Mouse (Mus musculus) cerebellum, adult 18-20 months (tissue): ENCODE measurements around the gene Fkbp3.
"Not testable (repeated sequence)": the region's sequence is repeated elsewhere in the genome, so short reads cannot be mapped to it uniquely, and the experiment has no call there.

Experiments used
- DNase-seq, 2 experiments: peaks; one replicate each; pipeline ENCODE4 v3.0.0; 2021

Fkbp3 gene

DNA sequence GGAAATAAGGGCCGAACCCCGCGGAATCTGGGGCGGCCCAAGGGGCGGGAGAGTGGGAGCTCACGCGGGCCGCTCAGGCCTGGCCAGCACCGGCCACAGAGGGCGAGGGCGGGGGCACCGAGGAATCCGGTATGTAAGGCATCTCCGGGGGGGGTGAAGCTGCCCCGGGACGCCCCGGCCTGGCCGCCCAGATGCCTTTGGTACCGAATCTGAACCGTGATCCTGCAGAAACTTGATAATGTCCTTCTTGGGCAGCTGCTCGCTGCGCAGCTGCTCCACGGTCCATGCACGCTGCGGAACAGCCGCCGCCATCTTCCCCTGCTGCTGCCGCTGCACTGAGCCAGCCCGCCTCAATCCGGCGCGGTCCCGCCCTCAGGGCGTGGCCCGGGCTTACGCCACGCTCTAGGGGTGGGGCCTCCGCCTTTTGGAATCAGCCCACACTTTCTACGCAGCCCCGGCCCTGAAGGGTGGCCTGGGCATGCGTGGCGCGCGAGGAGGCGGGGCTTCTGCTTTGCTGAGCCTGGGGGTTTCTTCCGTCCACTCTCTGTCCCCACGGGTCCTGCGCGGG, at the start of gene Fkbp3:
Gene Fkbp3, minus strand, starts transcription at position 397 of the 568 bp plus-strand sequence.
- DNase-seq = peak; percentile 98 to 99

DNA sequence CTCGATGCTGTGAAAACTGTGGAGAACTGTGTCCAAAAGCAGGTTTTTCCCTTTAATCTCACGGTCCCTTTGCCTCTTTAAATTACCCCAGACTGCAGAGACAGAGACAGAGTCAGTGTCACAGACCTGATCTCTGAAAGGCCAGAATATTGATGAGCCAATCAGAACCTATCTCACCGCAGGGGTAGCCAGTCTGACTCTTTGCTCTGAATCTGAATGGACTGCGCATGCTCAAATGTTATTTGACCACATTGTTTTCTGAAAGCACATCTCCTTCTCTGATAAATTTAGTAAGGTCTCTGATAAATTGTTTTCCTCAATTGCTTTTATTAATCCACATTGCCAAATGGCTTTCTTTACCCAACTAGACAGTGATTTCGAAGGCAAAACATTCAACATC, 45.6 kb upstream of the Fkbp3 start:
- DNase-seq = no peak

DNA sequence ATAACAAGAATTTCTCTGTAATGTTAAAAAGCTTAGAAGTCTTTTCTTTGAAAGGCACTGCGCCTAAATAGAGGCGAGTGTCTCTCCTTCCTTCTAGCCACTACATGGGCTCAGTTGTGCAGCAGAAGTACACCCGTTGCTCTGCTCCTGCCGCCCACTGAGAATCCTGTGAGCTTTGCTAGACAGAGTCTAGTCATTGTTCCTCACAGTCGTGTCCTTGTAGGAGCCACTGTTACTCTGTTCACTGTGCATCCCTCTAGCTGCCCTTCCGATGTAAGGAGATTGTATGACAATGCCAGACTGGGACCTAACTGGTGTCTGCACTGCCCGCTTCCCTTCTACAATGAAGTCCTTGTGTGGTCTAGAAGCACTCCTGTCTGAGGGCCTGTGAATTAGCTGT, 45.2 kb upstream of the Fkbp3 start:
- no peak for DNase-seq

DNA sequence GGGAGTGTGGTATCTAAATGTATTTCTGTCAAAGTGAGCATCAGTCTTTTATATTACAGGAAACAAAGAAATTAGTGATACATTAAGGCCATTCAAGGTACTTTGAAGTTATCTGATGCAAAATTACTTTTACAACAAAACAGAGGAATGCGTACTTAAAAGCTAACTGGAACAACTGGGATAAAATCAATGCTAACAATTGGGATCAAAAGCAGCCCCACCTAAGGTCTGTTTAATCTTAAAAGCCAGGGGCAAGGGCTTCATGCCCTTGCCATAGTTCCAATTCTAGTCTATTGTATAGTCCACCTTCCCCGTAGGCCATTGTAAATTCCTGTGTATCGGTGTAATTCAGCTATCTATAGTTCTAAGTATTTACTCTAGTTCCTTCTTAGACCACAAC, 41.2 kb upstream of the Fkbp3 start:
- not testable (repeated sequence) for DNase-seq

DNA sequence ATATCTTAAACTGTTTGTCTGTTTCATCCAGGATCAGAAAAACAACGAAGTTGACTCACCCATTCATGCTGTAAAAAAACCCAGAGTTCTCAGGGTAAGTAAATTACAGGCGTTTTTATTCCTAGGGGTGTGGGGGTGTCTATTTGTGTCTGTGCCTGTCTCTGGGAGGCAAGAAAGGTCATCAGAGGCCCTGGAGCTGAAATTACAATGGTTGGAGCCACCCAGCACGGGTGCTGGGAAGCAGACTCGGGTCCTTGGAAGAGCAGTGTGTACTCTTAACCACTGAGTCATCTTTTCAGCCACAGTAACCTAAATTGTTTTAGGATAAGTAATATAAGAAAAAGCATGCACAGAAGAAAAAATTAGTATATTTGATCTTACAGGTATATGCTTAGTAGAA, 40.1 kb upstream of the Fkbp3 start:
- no peak for DNase-seq

DNA sequence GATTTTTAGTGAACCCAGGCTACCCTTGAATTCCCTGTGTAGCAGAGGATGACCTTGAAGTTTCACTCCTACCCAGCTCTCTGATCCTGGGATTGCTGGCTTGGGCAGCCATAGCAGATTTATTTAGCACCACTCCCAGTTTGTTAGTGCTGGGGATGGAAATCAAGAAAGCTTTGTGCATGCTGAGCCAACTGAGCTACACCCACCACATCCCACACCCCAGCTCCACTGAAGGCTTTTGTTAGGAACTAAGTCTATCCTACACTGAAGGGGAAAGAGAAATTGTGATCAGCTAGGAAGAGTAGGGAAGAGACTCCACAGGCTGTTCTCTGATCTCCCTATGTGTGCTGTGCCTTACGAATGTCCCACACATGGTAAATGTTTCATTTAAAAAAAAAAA, 39.0 kb upstream of the Fkbp3 start:
- no peak for DNase-seq

DNA sequence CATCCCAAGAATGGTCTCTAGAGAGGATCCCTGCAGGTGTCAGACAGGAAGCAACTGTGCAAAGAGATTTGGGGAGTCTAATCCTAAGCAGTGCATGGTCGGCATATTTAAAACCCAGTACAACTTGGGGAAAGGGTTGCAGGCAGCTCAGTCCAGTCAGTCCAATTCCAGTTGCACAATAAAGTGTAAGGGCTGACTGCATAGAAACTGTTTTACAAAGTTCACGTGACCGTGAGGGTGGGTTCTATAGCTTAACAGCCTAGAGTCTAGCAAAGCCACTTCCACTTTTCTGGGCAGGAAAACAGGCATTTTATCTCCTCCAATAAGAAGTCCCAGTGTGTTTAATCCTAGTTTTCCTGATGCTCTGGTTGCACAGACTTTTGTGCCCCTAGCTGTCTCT, 37.7 kb upstream of the Fkbp3 start:
- DNase-seq = no peak

DNA sequence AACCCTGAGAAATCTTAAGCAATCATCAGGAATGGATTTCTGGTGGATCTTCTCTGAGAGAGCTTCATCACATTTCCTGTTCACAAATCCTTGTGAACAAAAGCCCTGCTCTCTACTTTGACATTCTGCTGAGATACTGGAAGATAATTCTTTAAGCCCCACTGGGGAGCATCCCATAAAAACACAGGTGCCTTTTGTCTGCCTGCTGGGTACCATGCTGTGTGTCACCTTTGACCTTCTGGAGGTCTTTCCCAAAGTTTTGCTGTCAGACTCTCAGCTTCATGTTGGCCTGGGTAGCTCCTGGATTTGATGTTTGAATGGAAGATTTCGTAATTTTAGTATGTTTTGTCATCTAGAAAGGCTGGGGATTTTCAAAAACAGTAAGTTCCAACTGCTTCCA, 34.9 kb upstream of the Fkbp3 start:
- no peak for DNase-seq

DNA sequence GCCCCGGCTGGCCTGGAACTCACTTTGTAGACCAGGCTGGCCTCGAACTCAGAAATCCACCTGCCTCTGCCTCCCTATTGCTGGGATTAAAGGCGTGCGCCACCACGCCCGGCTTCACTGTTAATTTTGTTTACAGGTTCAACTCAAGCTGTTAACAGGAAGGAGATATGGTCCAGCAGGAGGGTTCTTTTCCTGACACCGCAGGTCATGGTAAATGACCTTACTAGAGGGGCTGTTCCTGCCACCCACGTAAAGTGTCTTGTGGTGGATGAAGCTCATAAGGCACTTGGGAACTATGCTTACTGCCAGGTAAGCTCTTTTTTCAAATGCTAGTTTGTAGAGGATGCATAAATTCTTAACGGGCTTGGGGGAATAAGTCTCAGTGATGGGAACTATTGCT, 3.1 kb upstream of the Fkbp3 start:
- no peak for DNase-seq

DNA sequence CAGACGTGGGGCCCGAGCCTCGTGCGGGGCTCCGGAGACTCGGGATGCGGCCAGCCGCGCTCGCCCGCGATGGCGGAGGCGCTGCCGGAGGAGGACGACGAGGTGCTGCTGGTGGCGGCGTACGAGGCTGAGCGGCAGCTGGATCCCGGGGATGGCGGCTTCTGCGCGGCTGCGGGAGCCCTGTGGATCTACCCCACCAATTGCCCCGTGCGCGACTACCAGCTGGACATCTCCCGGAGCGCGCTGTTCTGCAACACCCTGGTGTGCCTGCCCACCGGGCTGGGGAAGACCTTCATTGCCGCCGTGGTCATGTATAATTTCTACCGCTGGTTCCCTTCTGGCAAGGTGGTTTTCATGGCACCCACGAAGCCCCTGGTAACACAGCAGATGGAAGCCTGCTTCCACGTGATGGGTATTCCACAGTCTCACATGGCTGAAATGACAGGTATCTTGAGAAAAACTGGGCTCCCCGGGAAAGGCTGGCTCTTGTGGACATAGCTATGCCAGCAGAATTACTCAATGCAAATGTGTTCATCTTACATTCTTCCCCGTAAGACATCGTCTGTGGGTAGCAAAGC, 2.0 kb upstream of the Fkbp3 start:
- no peak for DNase-seq

DNA sequence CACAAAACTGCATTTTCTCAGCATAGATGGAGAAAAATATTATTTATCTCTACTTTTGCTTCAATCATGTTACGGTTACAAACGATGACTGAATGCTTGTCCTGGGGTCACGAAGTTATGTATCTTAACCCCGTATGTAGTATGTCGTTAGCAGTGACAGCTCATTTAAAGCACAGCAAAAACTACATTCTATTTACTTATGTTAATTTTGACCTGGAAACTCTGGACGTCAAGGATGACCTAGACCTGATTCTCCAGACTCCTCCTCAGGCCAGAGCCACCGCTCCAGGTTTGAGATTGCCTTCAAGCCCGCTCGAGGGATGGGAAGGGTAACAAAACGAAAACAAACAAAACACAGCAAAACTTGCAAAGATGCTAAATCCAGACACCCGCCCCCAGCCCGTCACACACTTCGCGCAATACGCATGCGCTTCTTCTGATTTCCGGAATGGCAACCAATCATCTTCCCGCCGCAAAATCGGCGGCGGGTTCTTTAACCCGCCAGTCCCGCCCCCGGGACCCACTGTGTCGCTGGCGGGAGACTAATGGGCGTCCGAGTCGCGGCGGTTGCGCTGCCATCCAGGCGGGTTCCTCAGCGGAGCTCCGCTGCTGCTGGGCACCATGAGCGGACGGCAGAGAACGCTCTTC, 1.4 kb upstream of the Fkbp3 start, which contains the start of gene Fancm:
Gene Fancm, plus strand, starts transcription at position 519 of the 648 bp plus-strand sequence.
- peak; percentile 90 for DNase-seq

DNA sequence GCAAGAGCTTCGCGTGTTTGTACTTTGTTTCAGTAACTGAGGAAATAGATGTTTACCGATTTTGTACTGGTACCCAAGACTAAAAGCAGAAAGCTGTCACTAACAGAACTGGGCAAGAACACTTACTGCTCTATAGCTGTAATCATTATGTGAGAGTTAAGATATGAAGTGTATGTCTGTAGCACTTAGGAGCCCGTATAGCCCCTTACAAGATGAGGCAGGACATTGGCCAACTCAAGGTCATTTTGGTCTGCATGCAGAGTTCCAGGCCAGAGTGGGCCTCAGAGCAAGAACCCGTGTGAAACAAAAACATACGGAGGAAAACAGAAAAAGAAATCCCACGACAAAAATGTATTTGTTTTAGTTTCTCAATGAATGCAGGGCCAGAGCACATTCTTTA, 844 bp upstream of the Fkbp3 start:
- DNase-seq = peak in 1 of 2 experiments; percentile 17

DNA sequence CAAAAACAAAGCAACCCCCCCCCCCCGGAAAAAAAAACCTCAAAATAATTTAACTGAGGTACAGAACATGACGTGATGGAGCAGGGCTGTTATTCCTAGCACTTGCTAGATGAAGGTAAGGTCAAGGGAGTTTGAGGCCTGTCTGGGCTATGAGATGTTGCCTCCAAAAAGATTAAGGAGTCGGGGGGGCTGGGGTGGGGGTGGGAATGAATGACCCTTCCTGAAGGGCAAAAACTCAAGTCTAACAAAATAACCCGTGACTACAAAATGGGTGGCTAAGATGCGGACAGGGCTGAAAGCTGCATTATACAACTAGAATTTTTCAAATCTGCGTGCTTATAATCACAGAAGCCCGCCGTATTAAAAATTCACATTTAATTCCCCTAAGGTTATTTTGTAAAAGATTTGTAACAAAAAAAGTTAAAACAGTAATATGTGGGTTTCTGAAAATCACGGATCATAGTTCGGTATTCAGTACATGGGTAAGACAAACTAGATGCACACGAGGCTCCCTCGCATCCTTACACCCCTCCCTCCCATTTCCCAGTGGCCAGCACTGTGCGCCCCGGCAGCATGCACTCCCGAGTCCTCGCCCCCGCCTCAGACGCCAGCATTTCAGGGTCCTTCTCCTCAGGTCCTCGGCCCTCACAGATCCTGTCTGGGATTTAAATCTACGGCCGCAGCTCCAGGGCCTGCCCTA, 746 bp downstream of the Fkbp3 start:
- DNase-seq = no peak

DNA sequence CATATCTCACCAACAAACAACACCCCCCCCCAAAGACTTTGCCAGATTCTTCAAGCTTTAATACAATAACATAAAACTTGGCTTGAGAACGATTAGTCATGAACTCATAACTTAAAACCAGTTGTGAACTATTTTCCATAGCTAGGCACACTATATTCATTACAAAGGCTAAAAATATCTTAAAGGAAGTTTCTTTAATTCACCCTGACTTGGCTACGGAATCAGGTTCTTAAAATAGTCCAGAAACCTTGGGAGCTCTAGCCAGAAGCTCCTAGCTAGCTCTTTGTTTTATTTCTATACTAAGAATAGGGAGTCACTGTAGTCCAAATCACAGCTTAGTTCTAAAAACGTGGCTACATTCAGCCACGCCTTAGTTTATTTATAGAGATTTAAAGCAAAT, 5.4 kb downstream of the Fkbp3 start:
- DNase-seq = no peak

DNA sequence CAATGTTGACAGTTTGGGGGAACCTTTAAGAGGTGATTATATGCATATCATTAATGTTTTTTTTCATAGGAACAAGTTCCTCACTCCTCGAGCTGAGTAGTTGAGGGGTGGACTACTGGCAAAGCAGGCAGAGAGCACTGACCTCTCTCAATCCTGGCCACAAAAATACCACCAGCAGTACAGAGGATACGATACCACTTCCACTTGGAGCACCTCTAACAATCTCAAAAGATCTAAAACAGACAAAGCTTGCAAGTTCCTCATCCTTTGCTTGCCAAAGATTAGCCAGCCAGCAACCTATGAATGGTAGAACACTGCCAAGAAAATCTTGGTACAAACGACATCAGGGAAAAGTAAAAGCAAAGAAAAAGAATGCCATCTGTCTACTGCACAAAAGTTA, 7.6 kb downstream of the Fkbp3 start:
- DNase-seq = no peak

DNA sequence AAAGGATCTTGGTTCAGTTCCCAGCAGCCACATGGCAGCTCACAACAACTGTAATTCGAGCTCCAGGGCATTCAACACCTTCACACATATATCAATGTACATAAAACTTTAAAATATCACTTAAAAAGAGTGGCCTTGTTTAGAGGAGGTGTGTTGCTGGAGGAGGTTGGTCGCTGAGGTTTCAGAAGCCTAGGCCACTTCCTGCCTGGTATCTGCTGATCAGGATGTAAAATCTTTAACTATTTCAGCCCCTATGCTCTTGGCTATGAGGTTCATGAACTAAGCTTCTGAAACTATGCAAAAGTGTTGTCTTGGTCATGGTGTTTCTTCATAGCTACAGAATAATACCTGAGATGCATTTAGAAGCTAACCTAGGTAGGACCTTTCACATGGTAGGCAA, 8.6 kb downstream of the Fkbp3 start:
- DNase-seq = no peak

DNA sequence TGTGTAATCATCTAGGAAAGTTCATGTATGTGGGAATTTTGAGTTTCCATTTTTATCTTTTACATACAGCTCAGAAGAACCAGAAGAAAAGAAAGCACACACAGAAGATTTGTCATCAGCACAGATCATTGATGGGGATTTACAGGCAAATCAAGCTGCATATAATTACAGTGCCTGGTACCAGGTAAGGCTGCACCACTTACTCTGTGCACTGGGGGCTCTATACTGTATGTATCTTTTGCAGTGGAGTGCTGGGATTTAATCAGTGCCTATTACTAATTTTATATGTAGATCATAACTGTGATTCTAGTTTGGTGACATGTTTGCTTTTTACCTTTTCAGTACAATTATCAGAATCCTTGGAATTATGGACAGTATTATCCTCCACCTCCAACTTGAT, 12.7 kb downstream of the Fkbp3 start:
- no peak for DNase-seq

DNA sequence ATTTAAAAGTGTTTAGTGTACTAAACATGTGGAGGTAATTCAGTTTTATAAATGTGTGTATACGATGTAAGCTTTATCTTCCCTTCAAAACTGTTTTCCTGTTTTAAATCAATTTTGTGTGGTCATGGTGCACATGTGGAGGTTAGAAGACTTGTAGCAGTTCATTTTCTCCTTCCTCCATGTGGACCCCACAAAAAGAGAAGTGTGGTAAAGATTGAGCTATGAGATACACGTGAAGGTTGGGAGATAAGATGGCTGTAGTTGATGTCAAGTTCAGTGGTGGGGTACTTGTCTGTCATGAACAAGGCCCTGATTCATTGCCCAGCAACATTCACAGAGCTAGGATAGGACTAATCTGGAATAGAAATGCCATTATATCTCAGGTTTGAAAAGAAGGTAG, 15.6 kb downstream of the Fkbp3 start:
- DNase-seq = no peak

DNA sequence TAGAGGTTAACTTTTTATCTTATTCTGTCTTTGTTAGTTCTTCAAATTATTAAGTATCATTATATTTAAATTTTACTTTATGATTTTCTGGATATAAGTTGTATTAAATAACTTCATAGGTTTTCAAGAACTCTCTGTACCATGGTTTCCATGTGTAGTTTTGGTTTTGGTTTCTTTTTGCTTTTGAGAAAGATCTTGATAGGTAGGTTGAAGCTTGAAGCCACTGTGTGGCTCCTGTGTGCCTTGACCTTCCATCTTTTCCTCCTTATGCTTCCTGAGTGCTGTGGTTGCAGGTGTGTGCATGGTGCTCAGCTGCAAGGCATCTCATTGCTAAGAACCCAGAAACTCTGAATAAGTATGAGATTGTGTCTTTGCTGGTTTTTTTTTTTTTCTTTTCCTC, 25.0 kb downstream of the Fkbp3 start:
- no peak for DNase-seq

DNA sequence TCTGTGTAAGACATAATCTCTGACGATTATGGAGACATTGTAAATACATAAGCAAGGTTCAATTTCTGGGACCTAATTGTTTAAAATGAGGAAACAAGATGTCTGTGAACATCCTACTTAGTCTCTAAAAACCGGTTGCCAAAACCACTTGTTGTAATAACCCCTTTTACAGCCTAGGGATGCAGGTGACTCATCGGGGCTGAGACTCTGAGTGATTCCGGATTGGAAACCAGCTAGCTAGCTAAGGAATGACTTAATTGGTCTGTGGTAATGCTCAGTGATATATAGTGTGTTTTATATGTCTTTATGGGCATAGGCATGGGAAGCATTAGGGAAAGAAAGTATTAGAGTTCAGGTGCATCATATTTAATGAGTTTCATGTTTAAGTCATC, 36.3 kb downstream of the Fkbp3 start:
- peak in 1 of 2 experiments; percentile 12 for DNase-seq

DNA sequence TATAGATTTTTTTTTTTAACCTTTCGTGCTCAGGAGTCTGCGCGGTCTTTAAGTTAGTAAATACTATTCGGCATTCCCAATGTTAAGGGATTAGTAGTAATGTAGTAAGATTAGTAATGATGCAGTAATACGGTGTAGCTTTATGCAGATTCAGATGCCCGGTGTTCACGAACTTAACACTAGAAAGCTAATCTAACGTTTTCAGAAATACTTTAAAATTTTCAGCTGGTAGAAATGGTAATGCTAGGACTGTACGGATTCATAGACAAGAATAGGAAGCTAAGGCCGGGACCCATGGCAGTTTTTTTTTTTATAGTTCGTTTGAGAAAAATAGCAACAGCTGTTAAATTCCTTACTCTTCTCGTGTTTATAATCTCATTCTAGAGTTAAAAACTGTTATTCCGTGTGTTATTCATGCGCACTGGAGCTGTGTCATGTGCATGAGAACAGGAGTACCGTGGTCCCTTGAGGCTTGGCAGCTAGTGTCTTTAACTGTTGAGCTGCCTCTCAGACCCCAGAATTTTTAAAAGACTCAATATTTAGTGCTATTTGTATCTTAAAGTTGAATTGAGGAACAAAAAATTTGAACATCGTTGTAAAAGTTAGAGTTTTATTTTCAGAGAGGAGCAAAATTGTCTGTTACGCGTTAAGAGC, 36.8 kb downstream of the Fkbp3 start:
- DNase-seq = no peak

DNA sequence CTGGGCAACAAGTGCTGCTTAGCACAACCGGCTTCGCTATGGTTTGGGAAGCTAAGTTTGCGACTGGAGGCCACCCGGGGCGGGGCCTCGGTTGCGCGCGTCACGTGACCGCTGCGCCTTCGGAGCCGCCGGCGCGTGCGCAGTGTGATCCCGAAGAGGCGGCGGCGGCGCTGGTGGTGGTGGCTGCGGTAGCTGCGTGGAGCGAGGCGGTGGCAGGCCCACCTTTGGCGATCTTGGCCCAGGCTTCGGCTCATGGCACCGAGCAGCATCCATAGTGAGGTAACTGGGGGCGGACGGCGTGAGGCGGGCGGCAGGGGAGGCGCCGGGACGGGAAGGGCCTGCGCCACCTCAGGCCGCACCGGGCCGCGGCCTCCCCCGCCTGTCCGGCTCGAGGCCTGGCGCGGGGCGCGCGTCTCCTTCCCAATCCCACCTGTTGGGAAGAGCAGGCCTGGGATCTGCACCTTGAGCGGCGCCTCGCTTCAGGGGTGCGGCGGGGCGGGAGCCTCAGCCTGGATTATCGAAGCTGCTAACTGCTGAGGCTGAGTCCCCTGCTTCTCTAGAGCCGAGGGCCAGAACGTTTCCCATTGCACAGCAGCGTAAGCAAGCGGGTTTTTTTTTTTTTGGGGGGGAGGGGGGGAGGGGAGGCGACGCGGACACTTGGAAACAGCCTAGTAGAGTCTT, 37.5 kb downstream of the Fkbp3 start, which contains the start of gene Prpf39:
Gene Prpf39, plus strand, starts transcription at position 144 of the 681 bp plus-strand sequence.
- peak; percentile 90 to 97 for DNase-seq

DNA sequence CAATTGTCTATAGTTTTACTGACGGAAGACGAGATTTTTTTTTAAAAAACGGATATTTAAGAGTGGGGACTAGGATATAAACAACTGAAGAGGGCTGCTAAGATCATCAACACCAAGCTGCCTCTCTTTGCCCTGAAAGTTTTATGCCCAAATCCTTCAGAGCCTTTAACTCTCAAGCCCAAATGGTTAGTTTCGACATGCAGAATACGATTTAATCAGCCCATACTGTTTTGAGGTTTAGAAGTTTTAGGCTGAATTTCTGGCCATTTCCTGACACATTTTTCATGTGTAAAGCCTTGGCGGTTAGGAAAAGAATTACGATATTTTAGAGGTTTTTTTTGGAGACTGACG, 38.0 kb downstream of the Fkbp3 start:
- DNase-seq = no peak
